Mouse (Mus musculus): ENCODE results near the gene Nrg4. TPM values are rescaled to one million over a fixed set of nuclear protein-coding genes. Genes with fewer than 3 reads are reported as not detected.
A peak's percentile ranks its signal among the peaks of the same experiment; 100 is the strongest.

Nrg4 gene
- total RNA-seq (2021) = 1 to 10 TPM in 1 of 2 experiments, under 1 TPM in 1; 0.96 to 1.0 TPM

DNA sequence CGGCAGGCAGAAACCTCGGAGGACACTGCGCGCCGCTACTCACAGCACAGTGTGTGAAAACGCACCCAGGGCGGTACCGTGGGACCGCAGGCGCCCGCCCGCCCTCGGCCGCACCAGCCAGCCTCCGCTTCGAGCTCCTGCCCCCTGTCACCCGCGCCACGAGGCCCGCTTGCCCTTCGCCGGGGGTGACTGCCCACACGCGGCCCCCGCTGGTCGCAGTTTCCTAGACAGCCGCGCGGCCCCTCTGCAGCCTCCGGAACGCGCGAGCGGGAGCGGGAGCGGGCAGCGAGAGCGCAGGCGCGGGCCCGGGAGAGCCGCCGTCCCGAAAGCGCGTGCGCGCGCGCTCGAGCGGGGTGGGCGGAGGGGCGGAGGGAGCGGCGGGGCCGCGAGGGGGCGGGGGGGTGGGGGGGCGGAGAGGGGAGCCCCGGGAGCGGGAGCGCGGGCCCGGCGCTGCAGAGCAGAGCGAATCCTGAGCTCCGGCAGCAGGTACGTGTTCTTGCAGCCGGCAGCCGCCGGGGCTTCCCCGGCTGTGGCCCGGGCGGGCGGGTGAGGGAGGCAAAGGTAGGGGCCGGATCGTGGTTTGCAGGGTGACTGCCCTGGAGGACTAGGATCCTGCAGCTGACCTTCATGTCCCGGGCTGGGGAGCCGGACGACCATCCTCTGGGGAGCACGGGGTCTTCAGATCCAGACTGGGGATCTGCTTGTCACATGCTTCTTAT is at the start of gene Nrg4, which contains the start of gene Tmem266:
Gene Nrg4 (minus strand): TSS at position 330 of the 719 bp plus-strand sequence.
Gene Tmem266 (plus strand): TSS at position 399 of the 719 bp plus-strand sequence.
- DNase-seq (ENCODE audit: low spot score in 2 of 2) = peak; percentile 81 to 88
- intact Hi-C loops (cut with DNase I) = no loop called here

DNA sequence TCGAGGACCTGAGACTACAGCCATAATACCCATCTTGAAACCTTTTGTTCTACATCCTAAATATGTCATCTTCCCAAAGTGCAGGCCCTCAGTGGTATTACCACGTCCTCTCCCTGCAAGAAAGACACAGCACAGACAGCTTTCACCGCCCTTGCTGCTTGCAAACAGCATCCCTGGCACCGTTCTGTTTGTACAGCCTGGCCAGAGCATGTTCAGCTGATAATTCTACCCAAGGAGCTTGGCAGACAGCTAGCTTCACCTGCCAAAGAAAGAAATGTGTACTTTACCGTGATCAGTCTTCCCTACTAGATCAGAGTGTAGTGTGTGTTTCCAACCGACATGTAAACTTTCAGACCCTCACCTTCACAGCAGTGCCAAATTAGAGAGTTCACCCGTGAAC is 45.3 kb upstream of the Nrg4 start:
- intact Hi-C loops (cut with DNase I) = no loop called here
- DNase-seq (ENCODE audit: low spot score in 2 of 2) = no peak

DNA sequence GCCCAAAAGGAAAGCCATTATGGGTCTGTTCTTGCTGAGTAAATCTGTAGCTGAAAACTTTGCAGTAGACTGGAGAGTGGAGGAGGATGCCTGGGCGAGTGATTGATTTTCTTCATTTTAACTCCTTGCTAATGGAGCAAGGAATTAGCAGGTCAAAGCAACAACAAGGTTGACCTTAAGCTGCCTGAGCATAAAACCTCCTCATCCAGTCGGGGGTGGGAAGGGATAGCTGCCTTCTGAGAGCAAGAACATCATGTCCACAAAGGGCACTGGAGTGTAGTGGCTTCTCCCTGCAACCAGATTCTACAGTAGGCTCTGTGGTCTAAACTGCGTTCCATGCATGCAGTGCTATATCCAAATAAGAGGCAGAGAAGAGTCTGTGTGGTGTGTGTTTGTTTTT is 41.4 kb upstream of the Nrg4 start:
- intact Hi-C loops (cut with DNase I) = no loop called here
- no peak for DNase-seq (ENCODE audit: low spot score in 2 of 2)

DNA sequence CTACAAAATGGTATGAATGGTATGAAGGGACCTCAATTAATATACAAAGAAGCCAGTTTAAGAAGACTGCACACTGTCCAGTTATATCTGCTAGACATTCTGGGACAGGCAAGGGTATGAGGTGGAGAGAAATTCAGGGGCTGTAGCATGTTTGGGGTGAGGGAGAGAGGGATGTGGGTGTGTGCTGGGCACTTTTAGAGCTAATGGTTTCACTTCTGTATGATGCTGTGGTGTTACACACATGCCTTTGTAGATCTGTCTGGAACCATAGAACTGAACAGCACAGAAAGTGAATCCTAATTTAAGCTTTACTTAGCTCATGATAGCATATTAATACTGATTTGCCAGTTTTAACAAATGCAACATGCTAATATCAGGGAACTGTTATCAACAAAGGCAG is 37.1 kb upstream of the Nrg4 start:
- DNase-seq (ENCODE audit: low spot score in 2 of 2) = no peak
- intact Hi-C loops (cut with DNase I) = no loop called here

DNA sequence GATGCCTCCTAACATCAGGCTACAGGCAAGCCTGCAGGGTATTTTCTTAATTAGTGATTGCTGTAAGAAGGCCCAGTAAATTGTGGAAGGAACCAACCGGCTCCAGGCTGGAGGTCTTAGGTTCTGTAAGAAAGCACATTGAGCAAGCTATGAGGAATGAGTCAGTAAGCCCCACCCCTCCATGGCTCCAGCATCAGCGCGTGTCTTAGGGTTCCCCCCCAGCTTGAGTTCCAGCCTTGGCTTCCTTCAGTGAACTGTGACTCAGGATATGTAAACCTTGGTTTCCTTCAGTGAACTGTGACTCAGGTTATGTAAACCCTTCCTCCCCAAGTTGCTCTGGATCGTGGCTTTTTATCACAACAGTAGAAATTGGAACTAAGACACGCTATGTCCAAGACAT is 35.3 kb upstream of the Nrg4 start:
- no peak for DNase-seq (ENCODE audit: low spot score in 2 of 2)
- intact Hi-C loops (cut with DNase I) = no loop called here

DNA sequence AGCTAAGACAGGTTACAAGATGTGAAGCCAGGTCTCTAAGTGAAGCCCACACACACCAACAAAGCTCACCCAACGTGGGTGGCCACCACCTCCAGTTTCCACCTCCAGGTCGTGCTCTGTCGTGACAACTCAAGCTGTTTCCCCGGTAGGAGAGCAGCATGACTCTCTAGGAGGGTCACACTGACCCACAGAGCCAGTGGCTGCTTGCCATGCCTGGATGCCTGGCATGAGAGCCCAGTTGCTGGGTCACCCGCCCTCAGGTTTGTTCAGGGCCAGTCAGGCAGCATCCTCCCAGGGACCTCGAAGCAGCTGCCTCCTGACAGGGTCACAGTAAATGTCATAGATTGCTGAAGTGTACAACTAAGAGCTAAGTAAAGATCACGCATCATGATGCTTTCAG is 34.2 kb upstream of the Nrg4 start:
- DNase-seq (ENCODE audit: low spot score in 2 of 2) = no peak
- intact Hi-C loops (cut with DNase I) = no loop called here

DNA sequence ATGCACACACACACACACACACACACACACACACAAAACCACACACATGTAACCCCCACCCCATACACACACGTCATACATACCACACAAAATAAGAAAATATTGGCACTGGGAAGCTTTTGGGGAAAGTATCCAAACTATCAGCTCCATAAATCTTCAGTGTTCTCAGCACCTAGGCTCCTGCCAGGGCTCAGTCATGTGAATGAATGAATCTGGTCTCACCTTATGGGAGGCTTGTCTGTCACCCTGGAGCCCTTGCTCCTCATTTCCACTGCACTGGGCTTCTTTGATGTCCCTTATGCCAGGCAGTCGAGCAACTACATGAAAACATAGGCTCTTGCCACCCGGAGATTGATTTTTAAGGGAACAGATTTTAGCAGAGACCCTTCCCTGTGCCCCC is 33.7 kb upstream of the Nrg4 start:
- no peak for DNase-seq (ENCODE audit: low spot score in 2 of 2)

DNA sequence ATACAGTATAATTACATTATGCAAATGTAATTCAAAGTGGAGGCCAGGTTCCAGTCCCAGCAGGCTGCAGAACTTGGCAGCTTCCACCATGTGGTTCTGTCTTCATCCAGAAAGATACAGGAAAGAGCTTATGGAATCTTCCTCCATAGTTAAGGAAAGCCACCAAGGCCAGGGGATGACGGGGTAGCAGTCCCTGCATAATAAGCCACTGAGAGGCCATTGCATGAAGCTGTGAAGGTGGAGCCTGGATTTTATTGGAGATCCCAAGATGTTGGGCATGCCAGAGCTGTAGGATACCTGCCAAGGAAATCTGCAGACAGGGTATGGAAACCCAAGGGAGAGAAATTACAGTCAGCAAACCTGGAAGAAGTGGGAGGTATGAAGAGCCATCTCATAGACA is 30.5 kb upstream of the Nrg4 start:
- DNase-seq (ENCODE audit: low spot score in 2 of 2) = peak in 1 of 2 experiments; percentile 28
- intact Hi-C loops (cut with DNase I) = no loop called here

More for the DNA sequence above, 33.7 kb upstream of the Nrg4 start:
- intact Hi-C loops (cut with DNase I) = no loop called here

DNA sequence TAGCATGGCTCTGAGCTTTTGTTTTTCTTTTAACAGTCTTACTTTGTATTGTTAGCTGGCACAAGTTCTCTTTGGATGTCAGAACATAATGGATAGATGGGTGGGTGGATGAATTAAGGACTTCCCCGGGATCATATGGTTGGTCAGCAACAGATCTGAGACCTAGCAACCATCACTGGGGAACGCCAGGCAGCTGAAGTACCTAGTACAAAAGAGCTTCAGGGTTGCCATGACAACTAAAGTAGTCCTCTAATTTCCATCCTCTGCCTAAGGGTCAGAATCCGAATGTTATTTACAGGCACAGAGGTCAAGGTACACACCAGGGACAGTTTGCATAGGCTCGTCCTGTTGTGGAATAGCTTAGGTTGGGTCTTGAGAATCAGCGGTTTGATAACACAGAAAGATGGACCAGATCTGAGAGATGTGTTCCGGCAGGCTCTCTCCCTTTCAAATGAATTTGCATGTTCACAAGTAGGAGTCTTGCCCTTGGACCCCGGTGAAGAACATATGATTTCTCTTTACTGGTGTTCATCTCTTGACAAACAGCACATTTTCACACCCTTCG is 28.7 kb upstream of the Nrg4 start:
- intact Hi-C loops (cut with DNase I) = no loop called here
- no peak for DNase-seq (ENCODE audit: low spot score in 2 of 2)

DNA sequence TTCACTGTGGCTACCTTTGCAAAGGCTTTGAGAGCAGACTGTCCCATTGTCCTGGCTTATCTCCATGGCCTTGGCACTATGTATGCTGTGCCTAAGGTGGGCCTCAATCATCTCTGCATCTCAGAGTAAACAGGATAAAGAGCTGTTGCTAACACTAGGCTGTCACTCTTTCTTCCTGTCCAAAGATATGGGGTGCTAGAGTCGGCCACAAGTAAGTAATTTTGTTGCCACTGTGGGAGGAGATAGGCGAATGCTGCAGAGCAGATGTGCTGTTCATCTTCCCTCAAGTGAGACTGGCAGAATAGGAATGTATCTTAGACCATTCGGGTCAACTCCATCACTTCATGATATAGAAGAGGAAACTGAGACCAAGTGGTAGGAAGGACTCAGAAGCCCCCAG is 28.0 kb upstream of the Nrg4 start:
- no peak for DNase-seq (ENCODE audit: low spot score in 2 of 2)
- intact Hi-C loops (cut with DNase I) = no loop called here

DNA sequence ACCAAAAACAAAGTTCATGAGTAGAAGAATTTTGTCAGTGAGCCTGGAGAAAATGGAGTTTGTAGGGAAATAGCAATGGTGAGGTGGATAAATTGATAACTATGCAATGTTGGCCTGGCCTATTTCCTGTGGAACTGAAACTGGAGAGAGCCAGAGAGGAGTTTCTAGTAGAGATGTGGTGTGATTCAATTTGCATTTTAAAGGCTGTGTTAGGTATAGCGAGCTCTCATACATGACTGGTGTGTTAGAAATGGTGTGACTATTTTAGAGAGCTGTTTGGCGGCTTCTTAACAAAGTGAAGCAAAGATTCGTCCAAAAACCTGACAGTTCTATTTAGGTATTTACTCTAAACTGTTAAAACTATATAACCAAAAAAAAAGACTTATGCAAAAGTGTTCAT is 22.0 kb upstream of the Nrg4 start:
- DNase-seq (ENCODE audit: low spot score in 2 of 2) = no peak
- intact Hi-C loops (cut with DNase I) = no loop called here

DNA sequence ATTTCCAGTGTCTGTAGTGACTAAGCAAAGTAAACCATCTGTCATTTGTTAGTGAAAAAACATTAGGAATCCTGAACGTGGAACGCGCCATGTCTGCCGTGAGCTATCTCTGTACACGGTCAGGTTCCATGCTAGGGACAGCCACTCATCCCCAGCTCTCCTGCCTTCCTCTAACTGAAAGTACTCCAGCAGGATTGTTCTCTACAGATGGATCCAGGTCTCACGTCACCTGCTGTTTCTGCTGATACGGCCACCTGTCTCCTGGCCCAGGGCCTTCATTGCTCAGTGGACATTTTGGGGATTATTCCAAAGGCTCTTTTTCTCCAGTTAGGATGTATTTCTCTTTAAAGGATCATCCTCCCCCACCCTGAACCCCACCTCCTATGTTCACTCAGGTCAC is 18.7 kb upstream of the Nrg4 start:
- intact Hi-C loops (cut with DNase I) = no loop called here
- no peak for DNase-seq (ENCODE audit: low spot score in 2 of 2)

DNA sequence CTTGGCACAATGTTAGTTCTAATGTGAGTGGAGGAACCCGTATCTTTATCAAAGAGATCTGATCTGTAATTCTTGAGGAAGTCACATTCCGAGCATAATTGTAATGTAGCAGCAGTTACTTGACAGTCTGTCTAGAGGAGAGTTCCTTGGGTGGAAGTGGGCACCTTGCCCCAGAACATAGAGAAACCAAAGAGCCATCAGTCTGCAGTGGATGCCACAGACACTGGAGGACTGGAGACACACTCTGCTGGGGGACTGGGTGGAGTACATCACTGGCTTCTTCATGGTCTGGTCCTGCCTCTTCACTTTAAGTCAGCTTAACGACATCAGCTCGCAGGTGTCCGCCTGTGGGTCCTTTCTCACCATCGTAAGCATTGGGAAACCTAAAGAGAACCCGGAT is 17.5 kb upstream of the Nrg4 start:
- intact Hi-C loops (cut with DNase I) = no loop called here
- no peak for DNase-seq (ENCODE audit: low spot score in 2 of 2)

DNA sequence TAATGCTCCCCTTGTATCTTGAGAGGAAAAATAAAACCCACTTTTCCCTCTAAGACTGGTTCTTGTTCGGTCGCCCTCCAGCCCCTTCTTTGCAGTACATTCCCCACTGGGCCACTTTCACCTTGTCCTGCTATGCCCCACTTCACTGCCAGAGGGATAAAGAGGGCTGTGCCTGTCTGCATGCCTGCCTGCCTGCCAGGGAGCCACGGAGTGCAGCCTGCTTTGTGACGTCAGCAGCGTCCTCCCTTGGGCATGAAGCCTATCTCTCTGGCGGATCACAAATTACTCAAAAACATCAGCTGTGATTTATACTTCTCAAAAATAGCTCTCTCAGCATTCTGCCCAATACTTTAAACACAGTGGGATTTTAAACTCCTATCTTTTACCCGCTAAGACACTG is 6.3 kb upstream of the Nrg4 start:
- intact Hi-C loops (cut with DNase I) = no loop called here
- DNase-seq (ENCODE audit: low spot score in 2 of 2) = peak in 1 of 2 experiments; percentile 18

DNA sequence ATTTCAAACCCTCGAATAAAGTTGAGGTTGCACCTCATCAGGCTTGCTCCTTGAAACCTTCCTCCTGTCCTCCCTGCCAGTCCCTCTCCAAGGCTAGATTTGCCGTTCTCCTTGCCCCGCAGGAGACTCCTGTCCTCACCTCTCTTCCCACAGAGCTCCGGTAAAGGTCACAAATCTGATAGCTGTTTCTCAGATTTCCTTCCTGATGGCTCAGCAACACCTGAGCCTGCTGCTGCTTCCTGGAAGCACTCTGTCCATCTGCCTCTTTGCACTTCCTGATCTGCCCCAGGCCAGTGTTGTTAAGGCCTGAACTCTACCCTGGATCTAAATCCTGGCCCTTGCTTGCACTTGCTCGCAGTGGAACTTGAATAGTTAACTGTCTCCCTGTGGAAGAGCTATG is 5.8 kb upstream of the Nrg4 start:
- intact Hi-C loops (cut with DNase I) = no loop called here
- DNase-seq (ENCODE audit: low spot score in 2 of 2) = no peak

DNA sequence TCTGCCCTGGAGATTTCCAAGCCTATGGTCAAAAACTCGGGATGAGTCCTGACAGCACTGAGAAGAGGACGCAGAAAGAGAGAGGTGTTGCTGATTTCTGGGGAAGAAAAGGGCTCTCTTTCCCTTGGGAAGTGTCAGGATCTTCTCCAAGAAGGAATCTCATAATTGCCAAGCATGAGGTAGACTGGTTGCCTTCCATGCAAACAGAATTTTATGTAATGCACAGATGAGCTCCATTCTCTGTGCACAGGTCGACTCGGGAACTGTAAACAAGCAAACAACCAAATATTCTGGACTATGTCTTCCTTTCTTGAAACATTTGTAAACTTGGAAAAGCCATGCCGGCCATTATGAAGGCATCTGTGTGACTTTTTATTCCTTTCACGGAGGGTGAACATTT is 2.8 kb upstream of the Nrg4 start:
- intact Hi-C loops (cut with DNase I) = no loop called here
- no peak for DNase-seq (ENCODE audit: low spot score in 2 of 2)

DNA sequence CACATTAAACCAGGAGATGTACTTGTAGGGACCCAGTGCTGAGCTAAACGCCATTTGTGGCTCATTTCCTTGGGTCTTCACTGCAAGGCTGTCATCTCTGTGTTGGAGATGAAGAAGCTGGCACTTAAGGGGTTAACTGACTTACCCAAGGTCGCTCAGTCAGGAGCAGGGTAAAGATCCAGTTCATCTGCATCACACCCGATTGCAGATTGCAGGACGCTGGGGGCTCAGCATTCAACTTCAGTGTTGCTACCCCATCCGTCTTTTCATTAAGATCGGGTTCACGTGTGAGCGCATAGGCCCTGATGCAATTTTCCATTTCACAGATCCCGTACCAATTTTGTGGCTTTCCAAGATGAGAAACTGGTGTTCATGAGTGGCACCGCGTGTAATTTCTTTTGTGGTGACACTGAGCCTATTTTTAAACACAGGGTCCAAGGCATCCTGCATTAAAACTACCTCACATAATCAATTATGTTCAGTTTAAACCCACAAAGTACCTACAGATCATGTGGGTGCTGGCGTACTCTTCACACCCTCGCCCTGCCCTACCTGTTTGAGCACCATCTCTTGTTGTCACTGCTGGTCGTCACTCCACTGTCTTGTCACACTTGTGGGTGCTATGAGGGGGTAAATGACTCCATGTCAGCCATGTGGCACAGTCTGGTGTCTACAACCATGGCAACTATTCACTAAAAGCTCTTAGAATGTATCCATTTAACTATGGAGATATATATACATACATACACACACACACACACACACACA is 1.7 kb upstream of the Nrg4 start:
- DNase-seq (ENCODE audit: low spot score in 2 of 2) = no peak
- intact Hi-C loops (cut with DNase I) = no loop called here

DNA sequence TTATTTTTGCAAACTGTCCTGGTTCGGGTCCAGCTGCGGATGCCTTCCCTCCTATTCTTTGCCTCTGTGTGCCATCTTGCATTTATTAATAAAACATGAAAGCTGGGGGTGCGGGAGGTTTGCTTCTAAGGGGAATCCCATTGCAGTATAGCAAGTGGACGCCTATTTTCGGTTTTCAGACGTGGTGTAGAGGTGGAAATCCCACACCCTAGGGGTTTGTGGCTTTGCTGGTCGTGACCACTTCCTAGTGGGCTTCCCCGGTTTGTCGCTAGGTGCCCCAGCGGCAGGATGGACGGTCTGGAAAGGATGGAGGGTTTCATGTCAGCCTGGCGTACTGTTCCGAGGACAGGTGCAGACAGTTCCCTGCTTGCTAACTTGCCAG is 581 bp upstream of the Nrg4 start:
- intact Hi-C loops (cut with DNase I) = no loop called here
- DNase-seq (ENCODE audit: low spot score in 2 of 2) = peak in 1 of 2 experiments; percentile 41

DNA sequence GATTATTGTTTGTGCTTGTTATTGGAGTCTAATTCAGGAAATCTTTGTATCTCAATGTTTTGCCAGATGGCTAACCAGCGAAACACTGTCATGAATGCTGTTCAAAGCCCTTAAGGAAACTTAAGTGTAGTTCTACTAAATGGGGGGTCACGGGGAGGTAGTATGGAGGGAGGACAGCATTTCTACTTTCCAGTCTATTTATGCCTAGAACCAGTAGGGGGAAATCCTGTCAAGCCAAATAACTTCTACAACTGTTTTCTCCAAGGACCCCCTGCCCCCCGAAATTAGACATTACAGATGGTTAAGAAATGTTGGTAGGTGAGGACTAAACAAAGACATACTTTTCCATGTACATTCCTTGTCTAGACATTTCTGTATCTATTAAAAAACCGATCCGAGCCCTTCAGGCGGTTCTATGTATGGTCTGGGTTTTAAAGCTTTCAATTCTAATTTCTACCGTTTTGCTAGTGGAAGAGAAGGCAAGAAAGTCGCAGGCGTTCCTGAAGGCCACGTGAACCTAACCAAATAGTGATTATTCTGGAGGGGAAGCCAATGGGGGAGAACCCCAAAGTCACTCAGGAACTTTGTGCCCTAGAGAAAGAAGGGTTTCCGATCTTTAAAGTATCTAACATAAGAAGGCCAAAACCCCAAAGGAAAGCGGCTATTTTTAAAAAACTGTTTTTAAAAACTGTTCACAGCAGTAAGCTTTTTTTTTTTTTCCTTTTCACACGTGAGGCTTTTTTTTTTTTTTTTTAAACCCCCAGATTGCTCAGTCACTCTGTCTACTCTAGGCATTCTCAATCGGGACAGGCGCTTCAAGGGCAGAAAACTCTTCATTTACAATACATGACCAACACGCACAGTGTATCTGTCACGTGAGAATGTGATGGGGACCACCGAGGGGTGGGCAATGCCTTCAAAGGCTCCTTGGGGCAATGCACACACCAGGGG is 805 bp downstream of the Nrg4 start:
- DNase-seq (ENCODE audit: low spot score in 2 of 2) = no peak
- intact Hi-C loops (cut with DNase I) = loop anchor here (2.0 kb wide), 1 partner anchor 67 kb away; no protein-coding TSS in a partner anchor

DNA sequence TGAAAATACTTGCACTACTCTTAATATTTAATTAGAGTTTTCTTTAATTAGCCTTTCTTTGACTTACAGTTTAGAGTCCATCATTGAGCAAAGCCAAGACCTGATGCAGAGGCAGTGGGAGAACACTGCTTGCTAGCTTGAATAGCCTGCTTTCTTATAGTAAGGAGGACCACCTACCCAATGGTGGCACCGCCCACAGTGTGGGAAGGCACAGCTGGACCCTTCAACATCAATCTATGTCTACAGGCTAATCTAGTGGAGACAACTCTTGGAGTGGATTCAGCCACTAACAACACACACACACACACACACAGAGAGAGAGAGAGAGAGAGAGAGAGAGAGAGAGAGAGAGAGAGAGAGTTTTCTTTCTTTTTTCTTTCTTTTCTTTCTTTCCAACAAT is 1.6 kb downstream of the Nrg4 start:
- no peak for DNase-seq (ENCODE audit: low spot score in 2 of 2)
- intact Hi-C loops (cut with DNase I) = loop anchor here (2.0 kb wide), 1 partner anchor 68 kb away; no protein-coding TSS in a partner anchor

Data from left cerebral cortex, postnatal 36 days (tissue).